Mouse (Mus musculus) midbrain, embryonic 11.5 days (tissue): Measurements from ENCODE around the gene Ldhal6b. TPM values are rescaled to one million over a fixed set of nuclear protein-coding genes. Genes with fewer than 3 reads are reported as not detected.

Experiments
- ATAC-seq: fragments of 200-750 bp; cut with Nextera tagmentation; 2 replicates; pipeline ENCODE4 v1.8.0; 2017; ENCODE audit warnings: moderate TSS enrichment, moderate library complexity; ENCODE audit not compliant: low FRiP score
- DNase-seq: peaks from one replicate; pipeline ENCODE4 v3.0.0; 2015; ENCODE audit warnings: low spot score; ENCODE audit errors: missing footprints
- H3K27ac ChIP-seq: fragments of 300-500 bp; sonication (generic); 2 replicates; pipeline ENCODE4 v1.5.1; 2014; ENCODE audit warnings: low read depth, low read length
- H3K27me3 ChIP-seq: fragments of 300-500 bp; sonication (generic); 2 replicates; pipeline ENCODE4 v1.6.1; 2014; ENCODE audit warnings: mild to moderate bottlenecking, low read length, moderate library complexity, mixed read lengths; ENCODE audit not compliant: control insufficient read depth, insufficient read depth
- H3K36me3 ChIP-seq: fragments of 300-500 bp; sonication (generic); 2 replicates; pipeline ENCODE4 v1.6.1; 2014; ENCODE audit warnings: mild to moderate bottlenecking, low read length, moderate library complexity, mixed read lengths; ENCODE audit not compliant: control insufficient read depth, insufficient read depth
- H3K4me1 ChIP-seq: fragments of 300-500 bp; sonication (generic); 2 replicates; pipeline ENCODE4 v1.6.1; 2014; ENCODE audit warnings: low read length; ENCODE audit not compliant: control insufficient read depth, insufficient read depth
- H3K4me2 ChIP-seq: fragments of 300-500 bp; sonication (generic); 2 replicates; pipeline ENCODE4 v1.6.1; 2014; ENCODE audit warnings: mild to moderate bottlenecking, moderate library complexity
- H3K4me3 ChIP-seq: fragments of 300-500 bp; sonication (generic); 2 replicates; pipeline ENCODE4 v1.5.1; 2014; ENCODE audit warnings: low read depth, low read length
- H3K9ac ChIP-seq: fragments of 300-500 bp; sonication (generic); 2 replicates; pipeline ENCODE4 v1.6.1; 2014; ENCODE audit warnings: low read length
- H3K9me3 ChIP-seq: fragments of 300-500 bp; sonication (generic); 2 replicates; pipeline ENCODE4 v1.6.1; 2016; ENCODE audit warnings: low read length; ENCODE audit not compliant: control insufficient read depth
- WGBS: fragments of 180-500 bp; shearing (Covaris S2); extraction: QIAGEN DNeasy Blood & Tissue Kit; methylation state at CpG from one replicate; pipeline ENCODE4 v1.1.7; 2014; 5-methylcytosine and 5-hydroxymethylcytosine counted together
- polyA plus RNA-seq: library from polyadenylated mRNA; unstranded; fragments of >200 nt; fragmentation: Nextera tagmentation; extraction: Ambion mirVana; gene quantifications from 2 replicates; pipeline ENCODE4 v1.2.1, GENCODE M21; 2014

Ldhal6b gene
- polyA plus RNA-seq, 1 experiment from 2014 or later, result not detected

DNA sequence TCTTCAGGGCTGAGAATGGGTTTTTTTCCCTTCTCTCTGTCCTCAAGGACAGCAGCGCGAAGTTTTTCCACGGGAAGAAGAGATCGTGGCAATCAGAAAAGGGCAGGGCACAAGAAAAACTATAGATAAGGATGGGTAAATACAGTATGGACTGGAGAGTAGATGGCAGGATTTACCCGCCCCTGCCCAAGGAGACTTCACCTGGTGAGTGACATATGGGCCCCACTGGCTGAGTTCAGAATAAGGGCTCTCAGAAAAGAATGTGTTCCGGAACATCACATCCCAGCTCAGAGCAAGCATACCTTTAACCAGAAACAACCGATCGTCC, 21.2 kb upstream of the Ldhal6b start:
- ATAC-seq, result peak; percentile 61
- H3K4me3 ChIP-seq, result peak overlapping the region; percentile 70
- WGBS, result under 1% methylated on average over 8 of the region's 8 CpGs
- H3K36me3 ChIP-seq, result no peaks in the 10 kb centered on the region
- peak overlapping the region; percentile 61 for H3K4me2 ChIP-seq
- no peaks in the 10 kb centered on the region for H3K9me3 ChIP-seq
- no peak for DNase-seq
- H3K4me1 ChIP-seq, result no peaks in the 10 kb centered on the region; the same call in 1 of the 2 replicates
- H3K27me3 ChIP-seq, result no peaks in the 10 kb centered on the region
- H3K27ac ChIP-seq, result no peak overlapping the region
- peak overlapping the region; percentile 74 for H3K9ac ChIP-seq

DNA sequence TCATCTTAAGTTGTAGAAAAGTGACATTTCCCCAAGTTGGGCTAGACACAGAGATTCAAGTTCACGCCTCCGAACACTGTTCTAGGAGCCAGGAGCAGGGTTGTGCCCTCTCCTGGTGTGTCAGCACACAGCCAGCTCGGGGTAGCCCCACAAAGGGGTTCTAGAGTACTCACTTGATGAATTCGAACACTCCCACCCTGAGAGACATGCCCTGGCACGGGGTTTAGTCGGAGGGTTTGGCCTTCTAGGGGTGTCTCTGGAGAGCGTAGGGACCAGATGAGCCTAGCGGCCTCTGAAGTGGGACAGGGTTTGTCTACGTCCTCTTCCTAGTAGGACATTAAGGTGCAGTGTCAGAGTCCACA, 11.2 kb upstream of the Ldhal6b start:
- DNase-seq (no peak), ATAC-seq (no peak; the same call in 1 of the 2 replicates)
- no peak overlapping the region for H3K9ac ChIP-seq
- H3K36me3 ChIP-seq, result no peaks in the 10 kb centered on the region
- no peak overlapping the region for H3K27ac ChIP-seq
- 78% methylated on average over 9 of the region's 9 CpGs for whole genome bisulfite sequencing
- H3K4me2 ChIP-seq, result no peak overlapping the region
- H3K27me3 ChIP-seq, result no peaks in the 10 kb centered on the region
- H3K4me1 ChIP-seq, result no peaks in the 10 kb centered on the region
- H3K9me3 ChIP-seq, result no peaks in the 10 kb centered on the region
- no peak overlapping the region for H3K4me3 ChIP-seq

DNA sequence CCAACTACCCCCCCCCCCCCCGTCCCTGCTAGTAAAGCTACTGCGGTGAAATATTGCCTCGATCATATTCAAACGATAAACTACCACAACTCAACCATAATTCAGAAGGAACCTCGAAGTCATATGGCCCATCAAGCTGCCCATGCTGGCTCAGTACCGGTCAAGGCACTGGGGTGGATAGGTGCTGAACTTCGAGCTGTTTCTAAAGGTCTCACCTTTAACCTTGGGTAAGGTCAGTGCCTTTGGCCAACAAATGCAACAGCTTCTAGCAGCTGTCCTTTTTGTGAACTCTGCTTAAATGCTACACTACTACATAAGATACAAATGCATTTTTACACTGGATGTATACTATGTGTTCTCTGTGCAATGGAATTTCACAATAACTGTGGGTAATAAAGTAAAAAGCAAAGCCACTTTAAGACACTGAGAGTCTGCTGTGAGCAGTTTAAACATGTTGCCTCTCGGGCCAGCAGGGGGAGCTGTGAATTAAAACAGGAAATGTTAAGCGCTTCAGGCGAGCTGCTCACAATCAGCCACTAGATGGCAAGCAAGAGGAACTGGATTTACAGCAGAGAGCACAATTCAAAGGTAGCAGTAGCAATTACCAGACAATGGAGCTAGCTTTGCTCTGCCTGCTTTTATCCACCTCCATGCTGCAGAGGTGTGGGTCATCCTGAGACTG, 10.7 kb upstream of the Ldhal6b start:
- H3K27me3 ChIP-seq, result no peaks in the 10 kb centered on the region
- no peak overlapping the region for H3K9ac ChIP-seq
- ATAC-seq (peak; percentile 77), DNase-seq (peak; percentile 98)
- no peaks in the 10 kb centered on the region for H3K9me3 ChIP-seq
- WGBS, result 59% methylated on average over 10 of the region's 10 CpGs
- no peaks in the 10 kb centered on the region for H3K36me3 ChIP-seq
- no peak overlapping the region for H3K4me2 ChIP-seq
- H3K27ac ChIP-seq, result no peak overlapping the region
- no peaks in the 10 kb centered on the region for H3K4me1 ChIP-seq
- no peak overlapping the region for H3K4me3 ChIP-seq

DNA sequence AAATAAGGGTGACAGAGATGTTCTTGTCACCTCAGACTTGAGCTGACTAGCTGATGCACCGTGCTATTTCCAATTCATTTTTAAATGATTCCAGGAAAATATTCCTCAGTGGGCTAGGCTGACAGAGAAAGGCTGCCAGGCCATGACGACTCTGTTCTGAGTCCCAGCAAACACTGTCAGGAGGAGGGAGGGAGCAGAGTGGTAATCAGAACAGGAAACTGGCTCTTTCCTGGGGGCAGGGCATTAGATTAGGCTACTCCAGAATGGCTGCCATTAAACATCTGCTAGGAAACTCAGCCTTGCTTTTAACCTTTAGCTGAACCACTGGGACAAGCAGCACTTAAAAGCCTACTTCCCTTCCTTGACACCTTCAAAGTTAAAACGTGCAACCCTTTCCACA, 6.6 kb upstream of the Ldhal6b start:
- Histone ChIP-seq H3K9ac (no peak overlapping the region), H3K9me3 (no peaks in the 10 kb centered on the region), H3K27ac (no peak overlapping the region), H3K4me2 (no peak overlapping the region), H3K36me3 (no peaks in the 10 kb centered on the region), H3K4me3 (no peak overlapping the region), H3K4me1 (no peaks in the 10 kb centered on the region), H3K27me3 (no peaks in the 10 kb centered on the region)
- 85% methylated on average over 3 of the region's 3 CpGs for WGBS
- ATAC-seq, result no peak
- no peak for DNase-seq

DNA sequence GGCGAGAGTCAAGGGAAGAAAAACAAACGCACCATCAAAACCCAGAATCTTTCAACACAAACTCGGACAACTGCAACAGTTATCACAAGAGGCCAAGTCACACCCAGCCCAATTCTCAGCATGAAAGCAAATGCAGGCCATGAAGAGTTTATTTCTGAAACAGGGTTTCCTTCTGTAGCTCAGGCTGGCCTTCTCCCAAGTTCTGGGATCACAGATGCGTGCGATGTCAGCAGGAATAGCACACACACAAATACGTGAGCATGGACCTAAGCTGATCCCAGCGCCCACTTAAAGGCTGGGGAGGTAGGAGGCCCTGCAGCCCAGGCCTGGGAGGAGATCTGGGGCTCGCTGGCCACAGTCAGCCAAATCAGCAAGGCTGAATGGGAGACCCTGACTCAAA, 5.6 kb upstream of the Ldhal6b start:
- H3K27ac ChIP-seq, result no peak overlapping the region
- no peak for DNase-seq
- WGBS, result 92% methylated on average over 8 of the region's 8 CpGs

DNA sequence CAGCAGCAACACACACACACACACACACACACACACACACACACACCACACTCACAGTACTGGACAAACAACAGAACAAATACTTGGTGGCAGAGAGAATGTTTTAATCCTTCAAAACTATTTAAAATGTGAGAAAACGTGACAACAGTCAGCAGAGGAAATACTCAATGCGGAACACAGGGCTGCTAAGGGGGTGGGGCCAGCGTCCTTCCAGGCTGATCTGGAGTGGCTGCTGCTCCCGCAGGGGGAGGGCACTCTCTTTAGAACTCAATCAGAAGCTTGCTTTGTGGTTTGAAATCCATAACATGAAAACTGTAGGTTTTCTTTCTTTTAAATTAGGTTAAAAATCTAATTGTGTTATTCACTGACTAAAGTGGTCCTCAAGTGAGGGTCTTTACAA, 3.3 kb upstream of the Ldhal6b start:
- WGBS, result 55% methylated on average over 4 of the region's 4 CpGs
- Histone ChIP-seq H3K9ac (no peak overlapping the region), H3K36me3 (no peaks in the 10 kb centered on the region; the same call in 1 of the 2 replicates), H3K4me1 (no peaks in the 10 kb centered on the region), H3K27me3 (no peaks in the 10 kb centered on the region), H3K9me3 (no peaks in the 10 kb centered on the region), H3K4me3 (no peak overlapping the region), H3K27ac (no peak overlapping the region), H3K4me2 (no peak overlapping the region)
- DNase-seq, result no peak
- ATAC-seq, result no peak

More for the DNA sequence above, 5.6 kb upstream of the Ldhal6b start:
- no peaks in the 10 kb centered on the region for H3K4me1 ChIP-seq
- H3K36me3 ChIP-seq, result no peaks in the 10 kb centered on the region
- H3K9me3 ChIP-seq, result no peaks in the 10 kb centered on the region
- no peak overlapping the region for H3K9ac ChIP-seq
- no peak overlapping the region for H3K4me2 ChIP-seq
- H3K27me3 ChIP-seq, result no peaks in the 10 kb centered on the region
- ATAC-seq, result no peak
- H3K4me3 ChIP-seq, result no peak overlapping the region

DNA sequence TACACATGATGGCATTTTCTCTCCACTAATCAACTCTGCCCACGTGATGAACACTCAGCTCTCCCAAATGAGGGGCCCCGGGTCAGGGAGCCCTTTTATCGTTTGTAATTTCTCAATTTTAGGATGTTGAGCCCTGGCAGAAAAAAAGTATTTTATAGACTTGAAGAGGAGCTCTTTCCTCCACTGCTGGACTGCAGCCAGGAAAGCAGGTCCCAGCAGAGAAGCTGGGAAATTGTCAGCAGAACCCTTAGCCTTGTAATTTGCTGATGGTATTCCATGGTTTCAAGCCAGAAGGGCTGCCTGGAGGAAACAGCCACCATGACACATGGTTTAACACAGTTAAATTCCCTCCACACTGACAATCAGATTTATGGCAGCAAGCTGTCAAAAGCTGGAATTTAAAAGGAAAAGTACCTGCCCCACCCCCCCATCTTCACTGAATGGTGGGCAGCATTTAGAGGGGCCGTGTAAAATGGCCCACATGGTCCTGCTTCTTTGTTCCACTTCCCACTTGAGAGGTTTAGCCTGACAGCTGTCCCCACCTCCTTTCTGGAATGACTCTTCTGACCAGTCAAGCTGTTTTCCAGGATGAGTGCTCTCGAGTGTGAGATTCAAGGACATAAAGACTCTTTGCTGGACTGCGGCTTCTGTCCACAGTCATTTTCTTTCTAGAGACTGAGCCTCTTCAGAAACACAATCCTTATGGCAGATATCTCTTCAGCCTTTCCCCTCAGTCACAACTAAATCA, 1.4 kb upstream of the Ldhal6b start:
- WGBS, result 81% methylated on average over 6 of the region's 6 CpGs
- H3K4me2 ChIP-seq, result no peak overlapping the region
- H3K9me3 ChIP-seq, result no peaks in the 10 kb centered on the region
- no peak overlapping the region for H3K27ac ChIP-seq
- H3K27me3 ChIP-seq, result no peaks in the 10 kb centered on the region
- H3K9ac ChIP-seq, result no peak overlapping the region
- no peaks in the 10 kb centered on the region for H3K4me1 ChIP-seq
- no peak overlapping the region for H3K4me3 ChIP-seq
- DNase-seq (no peak), ATAC-seq (no peak)
- H3K36me3 ChIP-seq, result no peaks in the 10 kb centered on the region; the same call in 1 of the 2 replicates

DNA sequence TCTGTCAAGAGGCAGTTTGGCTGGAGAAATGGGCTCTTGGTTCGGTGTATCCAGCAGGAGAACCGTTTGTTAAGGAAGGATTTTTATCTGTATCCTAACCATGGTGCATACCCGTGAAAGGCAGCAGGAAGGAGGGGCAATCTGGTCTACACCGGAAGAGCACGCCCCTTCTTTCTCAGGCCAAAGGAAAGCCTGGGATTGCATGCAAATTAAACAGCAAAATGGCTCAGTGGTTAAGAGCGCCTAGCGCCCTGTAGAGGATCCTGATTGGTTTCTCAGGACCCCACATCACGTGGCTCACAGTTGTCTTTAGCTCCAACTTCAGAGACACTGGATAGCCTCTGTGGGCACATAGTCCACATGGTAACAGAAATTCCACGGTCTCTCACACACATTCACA, 489 bp upstream of the Ldhal6b start:
- no peaks in the 10 kb centered on the region; the same call in 1 of the 2 replicates for H3K36me3 ChIP-seq
- DNase-seq (no peak), ATAC-seq (no peak)
- 90% methylated on average over 9 of the region's 9 CpGs for WGBS
- H3K27me3 ChIP-seq, result no peaks in the 10 kb centered on the region
- no peak overlapping the region for H3K4me2 ChIP-seq
- no peak overlapping the region for H3K27ac ChIP-seq
- H3K9me3 ChIP-seq, result no peaks in the 10 kb centered on the region
- no peak overlapping the region for H3K9ac ChIP-seq
- no peak overlapping the region for H3K4me3 ChIP-seq
- H3K4me1 ChIP-seq, result no peaks in the 10 kb centered on the region

DNA sequence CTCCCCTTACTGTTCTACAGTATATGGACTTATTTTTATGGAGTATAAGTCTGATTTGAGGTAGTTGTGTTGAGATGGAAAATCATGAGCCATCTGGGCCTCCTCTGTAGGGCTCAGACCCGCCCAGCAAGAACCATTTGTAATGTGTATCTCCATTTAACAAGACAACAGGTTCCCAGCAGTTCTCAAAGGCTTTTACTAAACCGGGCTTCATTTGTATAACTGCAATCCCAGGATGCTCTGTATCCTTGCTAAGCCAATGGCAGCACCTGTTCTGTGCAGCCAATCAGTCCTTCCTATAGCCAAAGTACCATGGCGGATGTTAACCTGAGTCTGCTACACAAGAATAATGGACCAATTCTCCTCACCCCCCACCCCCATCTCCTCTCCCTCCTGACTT, 2.0 kb downstream of the Ldhal6b start:
- Histone ChIP-seq H3K4me3 (no peak overlapping the region), H3K36me3 (no peaks in the 10 kb centered on the region; the same call in 1 of the 2 replicates), H3K27ac (no peak overlapping the region), H3K4me2 (no peak overlapping the region), H3K4me1 (no peaks in the 10 kb centered on the region), H3K27me3 (no peaks in the 10 kb centered on the region), H3K9me3 (no peaks in the 10 kb centered on the region), H3K9ac (no peak overlapping the region)
- no peak for DNase-seq
- ATAC-seq, result no peak
- 87% methylated on average over 3 of the region's 3 CpGs for WGBS
